Mouse (Mus musculus) MEL (cell line): ENCODE data around the gene Has1. TPM values are rescaled to one million over a fixed set of nuclear protein-coding genes. Genes with fewer than 3 reads are reported as not detected.

ENCODE experiments used
- DNase-seq: peaks from one replicate; pipeline ENCODE4 v3.0.0; 2011; ENCODE audit warnings: low read depth, low spot score
- H3K27ac ChIP-seq: 2 replicates; pipeline ENCODE4 v1.5.1; 2012; ENCODE audit warnings: low read depth, mild to moderate bottlenecking, control low read depth, low read length, moderate library complexity; ENCODE audit not compliant: control insufficient read depth
- H3K27me3 ChIP-seq, 2 experiments: fragments of 150-350 bp in 1 of 2; sonication (generic) in 1 of 2; 2 replicates each; pipeline ENCODE4 v1.6.1; 2012; ENCODE audit warnings: low read length in 2 of 2, mild to moderate bottlenecking in 2 of 2, improper control_type of control experiment in 1 of 2, moderate library complexity in 1 of 2; ENCODE audit not compliant: insufficient read depth in 2 of 2, control insufficient read depth in 1 of 2
- H3K36me3 ChIP-seq, 2 experiments: 2 replicates each; pipeline ENCODE4 v1.6.1; 2012 to 2014; ENCODE audit warnings: low read length in 2 of 2, improper control_type of control experiment in 1 of 2, inconsistent platforms in 1 of 2, mild to moderate bottlenecking in 1 of 2; ENCODE audit not compliant: insufficient read depth in 2 of 2, control insufficient read depth in 1 of 2
- H3K4me1 ChIP-seq, 2 experiments: fragments of 150-350 bp in 1 of 2; sonication (generic) in 1 of 2; 2 replicates each; pipeline ENCODE4 v1.6.1; 2012; ENCODE audit warnings: low read length in 2 of 2, improper control_type of control experiment in 1 of 2, mild to moderate bottlenecking in 1 of 2; ENCODE audit not compliant: insufficient read depth in 2 of 2, control insufficient read depth in 1 of 2
- H3K4me3 ChIP-seq, 2 experiments: fragments of 150-350 bp in 1 of 2; sonication (generic) in 1 of 2; 2 replicates each; pipeline ENCODE4 v1.5.1; 2012; ENCODE audit warnings: low read depth in 2 of 2, low read length in 2 of 2, mild to moderate bottlenecking in 2 of 2, moderate library complexity in 2 of 2, control low read depth in 1 of 2, improper control_type of control experiment in 1 of 2; ENCODE audit not compliant: control insufficient read depth in 1 of 2, insufficient read depth in 1 of 2
- H3K79me2 ChIP-seq: 2 replicates; pipeline ENCODE4 v1.6.1; 2012; ENCODE audit warnings: mild to moderate bottlenecking, low read length, moderate library complexity; ENCODE audit not compliant: control insufficient read depth, poor library complexity, insufficient read depth
- H3K9ac ChIP-seq: 2 replicates; pipeline ENCODE4 v1.6.1; 2012; ENCODE audit warnings: low read depth, mild to moderate bottlenecking, control low read depth, low read length, moderate library complexity; ENCODE audit not compliant: control insufficient read depth, poor library complexity, severe bottlenecking
- H3K9me3 ChIP-seq: fragments of 150-350 bp; sonication (generic); replicated peaks from 2 replicates; pipeline ENCODE4 v1.6.1; 2012; ENCODE audit warnings: mild to moderate bottlenecking, low read length, improper control_type of control experiment, moderate library complexity; ENCODE audit not compliant: insufficient read depth
- BHLHE40 ChIP-seq: IDR thresholded peaks from 2 replicates; pipeline ENCODE4 v1.6.1; 2012; ENCODE audit warnings: low read depth, mild to moderate bottlenecking, inconsistent platforms, low read length, improper control_type of control experiment, borderline replicate concordance
- EP300 ChIP-seq, 2 experiments: IDR thresholded peaks; 2 replicates each; pipeline ENCODE4 v1.6.1; 2011; ENCODE audit warnings: improper control_type of control experiment in 2 of 2, low read length in 2 of 2, low read depth in 1 of 2, mild to moderate bottlenecking in 1 of 2
- GATA1 ChIP-seq: IDR thresholded peaks from 2 replicates; pipeline ENCODE4 v1.6.1; 2011; ENCODE audit warnings: low read depth, low read length, improper control_type of control experiment
- HCFC1 ChIP-seq: IDR thresholded peaks from 2 replicates; pipeline ENCODE4 v1.6.1; 2012; ENCODE audit warnings: low read depth, mild to moderate bottlenecking, inconsistent platforms, low read length, improper control_type of control experiment, moderate library complexity
- JUND ChIP-seq: IDR thresholded peaks from 2 replicates; pipeline ENCODE4 v1.6.1; 2011; ENCODE audit warnings: low read depth, mild to moderate bottlenecking, improper control_type of control experiment, low read length
- MAX ChIP-seq: IDR thresholded peaks from 2 replicates; pipeline ENCODE4 v1.6.1; 2011; ENCODE audit warnings: low read length, improper control_type of control experiment
- MEF2A ChIP-seq: IDR thresholded peaks from 2 replicates; pipeline ENCODE4 v1.6.1; 2014; ENCODE audit warnings: low read depth, mild to moderate bottlenecking, inconsistent platforms, low read length, improper control_type of control experiment; ENCODE audit not compliant: poor library complexity, insufficient replicate concordance, severe bottlenecking; ENCODE audit errors: extremely low read depth
- MXI1 ChIP-seq: IDR thresholded peaks from 2 replicates; pipeline ENCODE4 v1.6.1; 2011; ENCODE audit warnings: mild to moderate bottlenecking, low read depth, low read length, improper control_type of control experiment
- NRF1 ChIP-seq: IDR thresholded peaks from 2 replicates; pipeline ENCODE4 v1.6.1; 2014; ENCODE audit warnings: low read depth, mild to moderate bottlenecking, inconsistent platforms, low read length, improper control_type of control experiment, moderate library complexity; ENCODE audit not compliant: poor library complexity, insufficient read depth, severe bottlenecking
- RCOR1 ChIP-seq: IDR thresholded peaks from 2 replicates; pipeline ENCODE4 v1.6.1; 2012; ENCODE audit warnings: low read depth, mild to moderate bottlenecking, inconsistent platforms, low read length, improper control_type of control experiment
- SMC3 ChIP-seq: IDR thresholded peaks from 2 replicates; pipeline ENCODE4 v1.6.1; 2011; ENCODE audit warnings: low read depth, low read length, improper control_type of control experiment
- TAL1 ChIP-seq: IDR thresholded peaks from 2 replicates; pipeline ENCODE4 v1.6.1; 2012; ENCODE audit warnings: mild to moderate bottlenecking, inconsistent platforms, low read length, moderate library complexity, mixed read lengths
- TCF12 ChIP-seq: IDR thresholded peaks from 2 replicates; pipeline ENCODE4 v1.6.1; 2014; ENCODE audit warnings: low read depth, mild to moderate bottlenecking, inconsistent platforms, low read length, improper control_type of control experiment, moderate library complexity
- UBTF ChIP-seq: IDR thresholded peaks from 2 replicates; pipeline ENCODE4 v1.6.1; 2012; ENCODE audit warnings: low read depth, mild to moderate bottlenecking, inconsistent platforms, low read length, improper control_type of control experiment, moderate library complexity, borderline replicate concordance; ENCODE audit not compliant: insufficient read depth
- USF1 ChIP-seq: IDR thresholded peaks from 2 replicates; pipeline ENCODE4 v1.6.1; 2014; ENCODE audit warnings: low read depth, mild to moderate bottlenecking, inconsistent platforms, low read length, improper control_type of control experiment, moderate library complexity
- ZKSCAN1 ChIP-seq: IDR thresholded peaks from 2 replicates; pipeline ENCODE4 v1.6.1; 2012; ENCODE audit warnings: low read depth, mild to moderate bottlenecking, inconsistent platforms, low read length, improper control_type of control experiment, moderate library complexity
- ZMIZ1 ChIP-seq: IDR thresholded peaks from 2 replicates; pipeline ENCODE4 v1.6.1; 2012; ENCODE audit warnings: low read depth, mild to moderate bottlenecking, inconsistent platforms, low read length, improper control_type of control experiment, moderate library complexity
- ZNF384 ChIP-seq: IDR thresholded peaks from 2 replicates; pipeline ENCODE4 v1.6.1; 2012; ENCODE audit warnings: low read depth, mild to moderate bottlenecking, inconsistent platforms, low read length, improper control_type of control experiment
- polyA plus RNA-seq, 2 experiments: library from polyadenylated mRNA; stranded (reverse) in 1 of 2; unstranded in 1 of 2; fragments of >175 nt in 1 of 2; fragments of >200 nt in 1 of 2; gene quantifications; 2 replicates each; pipeline versions ENCODE4 v1.2.1 to v1.2.4; 2012; ENCODE audit warnings: low replicate concordance in 2 of 2, low read depth in 1 of 2; ENCODE audit not compliant: insufficient read length in 2 of 2, insufficient read depth in 1 of 2, missing spikeins in 1 of 2
- total RNA-seq: library from RNA; depleted of rRNA; stranded (reverse); fragments of 300-350 nt; gene quantifications from 2 replicates; pipeline ENCODE4 v1.2.3, GENCODE M21; 2012

The Has1 gene
- total and polyA plus RNA-seq, 3 experiments = 0.13 TPM; not detected in 2

- peak; percentile 47 for DNase-seq
- Histone ChIP-seq H3K4me1 (peaks cover 2 to 16% of the 10 kb centered on the region in 2 experiments; a peak in 3 of 4 replicates), H3K4me3 (peak overlapping the region; percentile 66 to 96), H3K27ac (peak overlapping the region; percentile 76), H3K27me3 (no peaks in the 10 kb centered on the region), H3K79me2 (no peaks in the 10 kb centered on the region; the same call in 1 of the 2 replicates), H3K9me3 (no peaks in the 10 kb centered on the region), H3K36me3 (peaks cover 0 to 9% of the 10 kb centered on the region in 2 experiments; a peak in 2 of 4 replicates), H3K9ac (peak overlapping the region; percentile 64)
- TF ChIP-seq HCFC1 (no peak), ZMIZ1 (no peak), MXI1 (peak; percentile 96), UBTF (no peak), JUND (no peak), GATA1 (peak; percentile 55), MAX (no peak), TAL1 (no peak), SMC3 (no peak), RCOR1 (no peak), TCF12 (no peak), MEF2A (no peak), ZKSCAN1 (no peak), BHLHE40 (no peak), ZNF384 (no peak), EP300 (IDR thresholded peaks at IDR 0.05; ENCODE audit: low read depth in 1 of 2, low read length in 2 of 2) (peak in 1 of 2 experiments; percentile 59; a peak in 2 of 4 replicates), NRF1 (no peak), USF1 (no peak)
These were observed 25.8 kb downstream of the Has1 start for GRCm38 (mm10) chr17:17829052-17829785.
